Mouse (Mus musculus) layer of hippocampus, adult 2 months (tissue): ENCODE measurements at regions not wholly inside any gene's neighbourhood (a gene's known extent, or its start where the extent isn't known, plus 50 kb on each side); places are given as distances from the start of the nearest gene placed in this dataset.

ENCODE experiments used
- DNase-seq, 2 experiments: peaks; one replicate each; pipeline ENCODE4 v3.0.0; 2022; ENCODE audit warnings: low spot score in 2 of 2
- H3K27ac ChIP-seq: fragments of 200-600 bp; 2 replicates; pipeline ENCODE4 v1.8.1; 2022
- H3K4me3 ChIP-seq: fragments of 200-600 bp; 2 replicates; pipeline ENCODE4 v1.8.1; 2022; ENCODE audit warnings: mild to moderate bottlenecking
- CTCF ChIP-seq: fragments of 200-600 bp; conservative IDR thresholded peaks from 2 replicates; pipeline ENCODE4 v1.8.1; 2022; ENCODE audit warnings: antibody characterized with exemption, mild to moderate bottlenecking, moderate library complexity

GRCm38 (mm10) chr14:106593352-106593751, 487.4 kb downstream of the Trim52 start:
- TF ChIP-seq CTCF, result no peak
- Histone ChIP-seq H3K4me3 (no peak overlapping the region), H3K27ac (no peak overlapping the region)
- DNase-seq, result no peak

- no peak overlapping the region for H3K4me3 ChIP-seq
- H3K27ac ChIP-seq, result no peak overlapping the region
- no peak for DNase-seq
- TF ChIP-seq CTCF, result no peak
These were observed 488.0 kb downstream of the Trim52 start for GRCm38 (mm10) chr14:106593980-106594379.

- DNase-seq, result peak in 1 of 2 experiments; percentile 59
- no peak overlapping the region for H3K4me3 ChIP-seq
- TF ChIP-seq CTCF, result peak; percentile 90
- H3K27ac ChIP-seq, result no peak overlapping the region
These were observed 501.0 kb downstream of the Trim52 start for GRCm38 (mm10) chr14:106607041-106607440.

- Histone ChIP-seq H3K4me3 (peak overlapping the region; percentile 17; the same call in 1 of the 2 replicates), H3K27ac (peak overlapping the region; percentile 19; the same call in 1 of the 2 replicates)
- no peak for DNase-seq
- TF ChIP-seq CTCF, result no peak
These were observed 502.4 kb downstream of the Trim52 start for GRCm38 (mm10) chr14:106608341-106608927.
